ENCODE assay signal across 8 mouse cellular contexts in the genomic region with DNA sequence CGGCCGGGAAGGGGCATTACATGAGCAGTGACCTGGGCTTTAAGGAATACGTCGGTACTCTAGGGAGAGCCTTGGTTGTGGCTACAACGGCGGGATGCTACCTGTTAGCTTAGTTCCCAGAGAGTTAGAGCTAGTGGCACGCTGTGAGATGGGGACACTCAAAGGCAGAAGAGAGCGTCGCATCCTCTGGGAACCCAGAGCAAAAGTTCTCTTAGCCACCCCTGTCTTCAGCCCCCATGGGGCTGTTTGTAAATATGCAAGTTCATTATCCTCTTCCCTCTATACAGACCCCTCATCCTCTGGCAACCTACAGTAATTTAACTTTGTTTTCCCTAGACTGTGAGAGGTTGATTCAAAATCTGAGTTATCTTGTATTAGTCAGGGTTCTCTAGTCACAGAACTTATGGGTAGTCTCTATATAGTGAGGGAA. TPM values are rescaled to one million over a fixed set of nuclear protein-coding genes. Genes with fewer than 3 reads are reported as not detected.
DNase-seq lines count a peak whose midpoint lies in the region; ATAC-seq and TF ChIP-seq lines count a peak whose summit lies in the region.

No protein-coding gene starts in this region.

- no peaks in the 10 kb centered on the region for H3K36me3 ChIP-seq in heart, embryonic 16.5 days (ENCODE audit: control insufficient read depth, insufficient read depth)
- no peaks in the 10 kb centered on the region; a peak in 1 of 4 replicates for H3K36me3 ChIP-seq in MEL (ENCODE audit: control insufficient read depth in 1 of 2, insufficient read depth in 2 of 2, low read length in 2 of 2)
- no peaks in the 10 kb centered on the region for H3K36me3 ChIP-seq in hindbrain, embryonic 10.5 days
- H3K36me3 ChIP-seq in midbrain, embryonic 10.5 days: no peaks in the 10 kb centered on the region

- H3K9ac ChIP-seq in heart, embryonic 16.5 days (ENCODE audit: low read length): peak overlapping the region; percentile 77
- peak overlapping the region; percentile 76 for H3K9ac ChIP-seq in MEL (ENCODE audit: control insufficient read depth, low read depth, low read length, poor library complexity, severe bottlenecking)

- TF ChIP-seq POLR2A in MEL (IDR thresholded peaks at IDR 0.05; ENCODE audit: control insufficient read depth in 1 of 2, insufficient read depth in 1 of 2, low read depth in 1 of 2, low read length in 2 of 2, poor library complexity in 1 of 2): peak in 1 of 2 experiments; percentile 52; a peak in 2 of 4 replicates

- peak overlapping the region; percentile 90 for H3K4me2 ChIP-seq in heart, embryonic 16.5 days (ENCODE audit: low read depth, low read length)

- DNase-seq in heart, postnatal 36 days: no peak
- no peak for DNase-seq in MEL (ENCODE audit: low read depth, low spot score)
- DNase-seq in hindbrain, embryonic 10.5 days (ENCODE audit: low spot score): no peak
- DNase-seq in midbrain, embryonic 10.5 days (ENCODE audit: low spot score): no peak
- DNase-seq in right cerebral cortex, postnatal 25 days: no peak
- no peak for DNase-seq in retina, embryonic 14.5 days (ENCODE audit: low spot score)
- DNase-seq in kidney, adult 8-10 months: no peak

- no peaks in the 10 kb centered on the region for H3K27me3 ChIP-seq in heart, embryonic 16.5 days (ENCODE audit: control insufficient read depth, insufficient read depth, low read length)
- H3K27me3 ChIP-seq in MEL (ENCODE audit: control insufficient read depth in 1 of 2, insufficient read depth in 2 of 2, low read length in 2 of 2): no peaks in the 10 kb centered on the region
- no peaks in the 10 kb centered on the region for H3K27me3 ChIP-seq in hindbrain, embryonic 10.5 days (ENCODE audit: insufficient read depth, poor library complexity, severe bottlenecking)
- no peaks in the 10 kb centered on the region for H3K27me3 ChIP-seq in midbrain, embryonic 10.5 days (ENCODE audit: low read depth, poor library complexity, severe bottlenecking)

- no peak for TF ChIP-seq CTCF in MEL (IDR thresholded peaks at IDR 0.05 in 2 of 3, conservative IDR thresholded peaks at IDR 0.05 in 1 of 3; ENCODE audit: control insufficient read depth in 1 of 3, insufficient read depth in 1 of 3, low read depth in 2 of 3, low read length in 3 of 3, poor library complexity in 1 of 3, severe bottlenecking in 1 of 3)

- no peak for ATAC-seq in heart, embryonic 16.5 days (replicated peaks; ENCODE audit: extremely low read depth, insufficient read depth, low FRiP score)

- peaks cover 11% of the 10 kb centered on the region for H3K4me1 ChIP-seq in heart, embryonic 16.5 days (ENCODE audit: control insufficient read depth, insufficient read depth, low read length)
- H3K4me1 ChIP-seq in MEL (ENCODE audit: control insufficient read depth in 1 of 2, insufficient read depth in 2 of 2, low read length in 2 of 2): peaks cover 0 to 3% of the 10 kb centered on the region in 2 experiments; a peak in 2 of 4 replicates
- peaks cover 18% of the 10 kb centered on the region for H3K4me1 ChIP-seq in hindbrain, embryonic 10.5 days (replicated peaks)
- H3K4me1 ChIP-seq in midbrain, embryonic 10.5 days: peaks cover 16% of the 10 kb centered on the region

- H3K27ac ChIP-seq in heart, embryonic 16.5 days (ENCODE audit: low read length): peak overlapping the region; percentile 62
- peak overlapping the region; percentile 24; the same call in 1 of the 2 replicates for H3K27ac ChIP-seq in MEL (ENCODE audit: control insufficient read depth, low read depth, low read length)
- H3K27ac ChIP-seq in hindbrain, embryonic 10.5 days: peak overlapping the region; percentile 90
- peak overlapping the region; percentile 93 for H3K27ac ChIP-seq in midbrain, embryonic 10.5 days (replicated peaks)

- intact Hi-C loops in heart, postnatal 36 days (cut with DNase I): no loop called here

- H3K79me2 ChIP-seq in MEL (ENCODE audit: control insufficient read depth, insufficient read depth, low read length, poor library complexity): no peaks in the 10 kb centered on the region; the same call in 1 of the 2 replicates

- H3K9me3 ChIP-seq in heart, embryonic 16.5 days (replicated peaks; ENCODE audit: control insufficient read depth, low read length): no peaks in the 10 kb centered on the region
- H3K9me3 ChIP-seq in MEL (replicated peaks; ENCODE audit: insufficient read depth, low read length): no peaks in the 10 kb centered on the region
- no peaks in the 10 kb centered on the region for H3K9me3 ChIP-seq in hindbrain, embryonic 10.5 days
- H3K9me3 ChIP-seq in midbrain, embryonic 10.5 days (replicated peaks): no peaks in the 10 kb centered on the region

- TF ChIP-seq RAD21 in MEL (IDR thresholded peaks at IDR 0.05; ENCODE audit: low read depth, low read length): no peak

- peak overlapping the region; percentile 73 for H3K4me3 ChIP-seq in heart, embryonic 16.5 days (ENCODE audit: low read length)
- peak overlapping the region; percentile 70 to 86 for H3K4me3 ChIP-seq in MEL (ENCODE audit: control insufficient read depth in 1 of 2, insufficient read depth in 1 of 2, low read depth in 2 of 2, low read length in 2 of 2)
- H3K4me3 ChIP-seq in hindbrain, embryonic 10.5 days: peak overlapping the region; percentile 66
- peak overlapping the region; percentile 69 for H3K4me3 ChIP-seq in midbrain, embryonic 10.5 days

- WGBS in heart, embryonic 16.5 days: under 1% methylated on average over 9 of the region's 9 CpGs
- whole genome bisulfite sequencing in hindbrain, embryonic 10.5 days: 0% methylated on average over 9 of the region's 9 CpGs
- 1% methylated on average over 9 of the region's 9 CpGs for WGBS in midbrain, embryonic 10.5 days

- TF ChIP-seq EP300 in MEL (IDR thresholded peaks at IDR 0.05; ENCODE audit: low read depth in 1 of 2, low read length in 2 of 2): no peak

TF ChIP-seq in MEL, 35 proteins besides CTCF, POLR2A, EP300 and RAD21:
- no peak for TF ChIP-seq RCOR1 (IDR thresholded peaks at IDR 0.05; ENCODE audit: low read depth, low read length)
- no peak for TF ChIP-seq CHD1 (IDR thresholded peaks at IDR 0.05; ENCODE audit: low read depth, low read length)
- no peak for TF ChIP-seq E2F4 (IDR thresholded peaks at IDR 0.05; ENCODE audit: borderline replicate concordance, low read depth, low read length)
- no peak for TF ChIP-seq POLR2AphosphoS5 (IDR thresholded peaks at IDR 0.05; ENCODE audit: borderline replicate concordance, low read depth, low read length)
- 0 out of 2 replicates have a peak, but pooled peaks have one; percentile 37 for TF ChIP-seq MAX (IDR thresholded peaks at IDR 0.05; ENCODE audit: low read length)
- no peak for TF ChIP-seq ETS1 (IDR thresholded peaks at IDR 0.05; ENCODE audit: low read depth, low read length)
- no peak for TF ChIP-seq HCFC1 (IDR thresholded peaks at IDR 0.05; ENCODE audit: low read depth, low read length)
- TF ChIP-seq ZMIZ1 (IDR thresholded peaks at IDR 0.05; ENCODE audit: low read depth, low read length): no peak
- TF ChIP-seq ZNF384 (IDR thresholded peaks at IDR 0.05; ENCODE audit: low read depth, low read length): no peak
- no peak for TF ChIP-seq ZC3H11A (IDR thresholded peaks at IDR 0.05; ENCODE audit: low read depth, low read length)
- no peak for TF ChIP-seq TBP (IDR thresholded peaks at IDR 0.05; ENCODE audit: low read depth, low read length)
- TF ChIP-seq USF1 (IDR thresholded peaks at IDR 0.05; ENCODE audit: low read depth, low read length): 0 out of 2 replicates have a peak, but pooled peaks have one; percentile 3
- TF ChIP-seq NRF1 (IDR thresholded peaks at IDR 0.05; ENCODE audit: insufficient read depth, low read depth, low read length, poor library complexity, severe bottlenecking): no peak
- TF ChIP-seq GABPA (IDR thresholded peaks at IDR 0.05; ENCODE audit: low read depth, low read length): no peak
- TF ChIP-seq NELFE (IDR thresholded peaks at IDR 0.05; ENCODE audit: low read depth, low read length): 0 out of 2 replicates have a peak, but pooled peaks have one; percentile 68
- no peak for TF ChIP-seq USF2 (IDR thresholded peaks at IDR 0.05; ENCODE audit: borderline replicate concordance in 1 of 2, insufficient read depth in 1 of 2, low read depth in 1 of 2, low read length in 2 of 2)
- TF ChIP-seq SMC3 (IDR thresholded peaks at IDR 0.05; ENCODE audit: low read depth, low read length): no peak
- no peak for TF ChIP-seq UBTF (IDR thresholded peaks at IDR 0.05; ENCODE audit: borderline replicate concordance, insufficient read depth, low read depth, low read length)
TF ChIP-seq in MEL: peak in this region for 3.

RNA-seq across cellular contexts. Expression of a gene that starts 0.3 kb away (rescaled TPM):
- 25.3 and 26.9 TPM in 2 replicates for polyA plus RNA-seq in heart, embryonic 16.5 days (2015; fragmentation: Nextera tagmentation; extraction: Ambion mirVana)
- total RNA-seq in heart, postnatal 36 days (2021): 10 to 100 TPM; 14.8 to 16.9 TPM
- total RNA-seq in MEL (2012; rRNA removed): 21.9 and 22.8 TPM in 2 replicates
- polyA plus RNA-seq in MEL (2012; ENCODE audit: insufficient read depth in 1 of 2, insufficient read length in 2 of 2, low read depth in 1 of 2, low replicate concordance in 2 of 2, missing spikeins in 1 of 2): 10 to 100 TPM in 1 of 2 experiments, not detected in 1; 24.0 TPM
- polyA plus RNA-seq in hindbrain, embryonic 10.5 days (2016; fragmentation: Nextera tagmentation; extraction: Ambion mirVana): 19.9 and 20.6 TPM in 2 replicates
- polyA plus RNA-seq in midbrain, embryonic 10.5 days (2016; fragmentation: Nextera tagmentation; extraction: Ambion mirVana): 19.6 and 22.1 TPM in 2 replicates

RNA-seq across cellular contexts. Expression of a gene that starts 18.1 kb away (rescaled TPM):
- 22.4 and 26.4 TPM in 2 replicates for polyA plus RNA-seq in heart, embryonic 16.5 days (2015; fragmentation: Nextera tagmentation; extraction: Ambion mirVana)
- total RNA-seq in heart, postnatal 36 days (2021): 10 to 100 TPM; 25.3 to 30.2 TPM
- 2.2 and 3.2 TPM in 2 replicates for total RNA-seq in MEL (2012; rRNA removed)
- 1 to 10 TPM in 1 of 2 experiments, not detected in 1; 5.9 TPM for polyA plus RNA-seq in MEL (2012; ENCODE audit: insufficient read depth in 1 of 2, insufficient read length in 2 of 2, low read depth in 1 of 2, low replicate concordance in 2 of 2, missing spikeins in 1 of 2)
- 0.49 and 0.69 TPM in 2 replicates for polyA plus RNA-seq in hindbrain, embryonic 10.5 days (2016; fragmentation: Nextera tagmentation; extraction: Ambion mirVana)
- polyA plus RNA-seq in midbrain, embryonic 10.5 days (2016; fragmentation: Nextera tagmentation; extraction: Ambion mirVana): 0.53 and 0.60 TPM in 2 replicates

Comparison
In these comparisons a context has a peak if more than half of its experiments do, and no peak if none do; other contexts are left out.
1. H3K27ac ChIP-seq: peak in every context shown above with its lines; median percentile 93 in midbrain, embryonic 10.5 days; 90 in hindbrain, embryonic 10.5 days; 62 in heart, embryonic 16.5 days; 24 in MEL.